Mouse (Mus musculus) ES-Bruce4 (cell line): ENCODE measurements around the gene Scg2. TPM values are rescaled to one million over a fixed set of nuclear protein-coding genes. Genes with fewer than 3 reads are reported as not detected.

Experiments
- H3K27ac ChIP-seq: 2 replicates; pipeline ENCODE4 v1.5.1; 2012; ENCODE audit warnings: low read length, inconsistent platforms; ENCODE audit not compliant: insufficient read depth
- H3K27me3 ChIP-seq: 2 replicates; pipeline ENCODE4 v1.6.1; 2012; ENCODE audit warnings: mild to moderate bottlenecking, low read length, inconsistent platforms; ENCODE audit not compliant: control insufficient read depth, poor library complexity, insufficient read depth, severe bottlenecking
- H3K36me3 ChIP-seq: 2 replicates; pipeline ENCODE4 v1.6.1; 2012; ENCODE audit warnings: inconsistent platforms, mild to moderate bottlenecking, low read length, moderate library complexity; ENCODE audit not compliant: control insufficient read depth, poor library complexity, insufficient read depth, severe bottlenecking
- H3K4me1 ChIP-seq: one replicate; pipeline ENCODE4 v1.8.1; 2011; ENCODE audit warnings: low read length; ENCODE audit not compliant: control insufficient read depth, insufficient read depth
- H3K4me3 ChIP-seq: 2 replicates; pipeline ENCODE4 v1.5.1; 2011; ENCODE audit warnings: low read depth, mild to moderate bottlenecking, low read length
- H3K9ac ChIP-seq: 2 replicates; pipeline ENCODE4 v1.6.1; 2012; ENCODE audit warnings: low read depth, mild to moderate bottlenecking, inconsistent platforms; ENCODE audit not compliant: poor library complexity, severe bottlenecking
- H3K9me3 ChIP-seq: replicated peaks from 2 replicates; pipeline ENCODE4 v1.6.1; 2012; ENCODE audit warnings: mild to moderate bottlenecking, low read length, inconsistent platforms; ENCODE audit not compliant: control insufficient read depth, poor library complexity, insufficient read depth, severe bottlenecking
- CTCF ChIP-seq: IDR thresholded peaks from one replicate; pipeline ENCODE4 v1.8.1; 2011; ENCODE audit warnings: low read depth, low read length
- EP300 ChIP-seq: IDR thresholded peaks from 2 replicates; pipeline ENCODE4 v1.6.1; 2011; ENCODE audit warnings: low read depth, low read length; ENCODE audit not compliant: insufficient read depth
- POLR2A ChIP-seq: IDR thresholded peaks from one replicate; pipeline ENCODE4 v1.8.1; 2011; ENCODE audit warnings: low read length; ENCODE audit not compliant: insufficient read depth
- polyA plus RNA-seq: library from polyadenylated mRNA; stranded (reverse); fragments of >200 nt; gene quantifications from 2 replicates; pipeline ENCODE4 v1.2.4, GENCODE M21; 2011; ENCODE audit warnings: low read depth; ENCODE audit not compliant: missing spikeins, insufficient read depth, insufficient read length

Scg2 gene
- polyA plus RNA-seq, 1 experiment = not detected

- no peak overlapping the region for H3K27ac ChIP-seq
- H3K27me3 ChIP-seq = no peaks in the 10 kb centered on the region; the same call in 1 of the 2 replicates
- H3K4me1 ChIP-seq = no peaks in the 10 kb centered on the region
- no peaks in the 10 kb centered on the region for H3K9me3 ChIP-seq
- H3K4me3 ChIP-seq = no peak overlapping the region
- no peak overlapping the region for H3K9ac ChIP-seq
- no peaks in the 10 kb centered on the region for H3K36me3 ChIP-seq
- TF ChIP-seq CTCF (no peak), POLR2A (no peak), EP300 (no peak)
Measured at GRCm38 (mm10) chr1:79454164-79454563, 14.2 kb upstream of the Scg2 start.

- Histone ChIP-seq H3K4me3 (no peak overlapping the region), H3K36me3 (no peaks in the 10 kb centered on the region), H3K27me3 (no peaks in the 10 kb centered on the region; the same call in 1 of the 2 replicates), H3K4me1 (no peaks in the 10 kb centered on the region), H3K27ac (no peak overlapping the region), H3K9me3 (no peaks in the 10 kb centered on the region), H3K9ac (no peak overlapping the region)
- no peak for TF ChIP-seq POLR2A
- TF ChIP-seq CTCF = no peak
- TF ChIP-seq EP300 = no peak
Measured at GRCm38 (mm10) chr1:79452339-79452738, 12.4 kb upstream of the Scg2 start.

GRCm38 (mm10) chr1:79450343-79451021, 10.6 kb upstream of the Scg2 start:
- Histone ChIP-seq H3K4me3 (no peak overlapping the region; the same call in 1 of the 2 replicates), H3K27ac (no peak overlapping the region), H3K9ac (no peak overlapping the region)

GRCm38 (mm10) chr1:79449943-79450342, 10.0 kb upstream of the Scg2 start:
- H3K4me1 ChIP-seq = no peaks in the 10 kb centered on the region
- H3K9me3 ChIP-seq = no peaks in the 10 kb centered on the region
- no peak overlapping the region for H3K9ac ChIP-seq
- H3K36me3 ChIP-seq = no peaks in the 10 kb centered on the region
- H3K27ac ChIP-seq = no peak overlapping the region
- H3K4me3 ChIP-seq = no peak overlapping the region; the same call in 1 of the 2 replicates
- no peaks in the 10 kb centered on the region; the same call in 1 of the 2 replicates for H3K27me3 ChIP-seq
- TF ChIP-seq CTCF = no peak
- no peak for TF ChIP-seq EP300
- no peak for TF ChIP-seq POLR2A

More at GRCm38 (mm10) chr1:79450343-79451021, 10.6 kb upstream of the Scg2 start:
- Histone ChIP-seq H3K36me3 (no peaks in the 10 kb centered on the region), H3K9me3 (no peaks in the 10 kb centered on the region), H3K27me3 (no peaks in the 10 kb centered on the region; the same call in 1 of the 2 replicates), H3K4me1 (no peaks in the 10 kb centered on the region)
- TF ChIP-seq CTCF = no peak
- no peak for TF ChIP-seq EP300
- TF ChIP-seq POLR2A = no peak

- Histone ChIP-seq H3K9me3 (no peaks in the 10 kb centered on the region), H3K36me3 (no peaks in the 10 kb centered on the region), H3K4me3 (no peak overlapping the region), H3K27ac (no peak overlapping the region), H3K27me3 (no peaks in the 10 kb centered on the region; the same call in 1 of the 2 replicates), H3K4me1 (no peaks in the 10 kb centered on the region), H3K9ac (no peak overlapping the region)
- no peak for TF ChIP-seq POLR2A
- TF ChIP-seq CTCF = no peak
- no peak for TF ChIP-seq EP300
Measured at GRCm38 (mm10) chr1:79445586-79445985, 5.7 kb upstream of the Scg2 start.

GRCm38 (mm10) chr1:79437755-79438154, 2.2 kb downstream of the Scg2 start:
- Histone ChIP-seq H3K9ac (no peak overlapping the region), H3K4me1 (no peaks in the 10 kb centered on the region), H3K4me3 (no peak overlapping the region), H3K27me3 (no peaks in the 10 kb centered on the region), H3K36me3 (no peaks in the 10 kb centered on the region), H3K27ac (no peak overlapping the region), H3K9me3 (no peaks in the 10 kb centered on the region)
- TF ChIP-seq EP300 (no peak), CTCF (no peak), POLR2A (no peak)
